Mouse (Mus musculus): ENCODE results near the gene Arfgef2. TPM values are rescaled to one million over a fixed set of nuclear protein-coding genes. Genes with fewer than 3 reads are reported as not detected.

Gene Arfgef2
- total and polyA plus RNA-seq, 3 experiments: 19.1 to 27.4 (median 24.5) TPM

DNA sequence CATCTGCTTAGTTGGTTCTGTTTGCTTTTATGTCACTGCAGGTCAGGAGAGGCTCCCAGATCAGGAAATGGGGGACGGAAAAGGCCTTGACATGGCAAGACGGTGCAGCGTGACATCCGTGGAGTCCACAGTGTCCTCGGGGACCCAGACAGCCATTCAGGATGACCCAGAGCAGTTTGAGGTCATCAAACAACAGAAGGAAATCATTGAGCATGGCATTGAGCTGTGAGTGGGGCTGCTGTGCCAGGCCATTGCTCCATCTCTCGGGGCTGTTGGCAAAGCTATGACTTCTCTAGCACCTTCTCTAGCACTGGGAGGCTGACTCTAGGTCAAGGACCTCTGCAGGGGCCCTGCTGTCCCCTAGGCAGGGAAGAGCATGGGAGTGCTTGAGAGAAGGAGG is 51.0 kb downstream of the Arfgef2 start:
- Histone ChIP-seq H3K9ac (ENCODE audit: control insufficient read depth, low read depth, low read length, poor library complexity, severe bottlenecking) (no peak overlapping the region), H3K27me3 (ENCODE audit: control insufficient read depth in 1 of 2, insufficient read depth in 2 of 2, low read length in 2 of 2) (no peaks in the 10 kb centered on the region), H3K36me3 (ENCODE audit: control insufficient read depth in 1 of 2, insufficient read depth in 2 of 2, low read length in 2 of 2) (peaks cover 0 to 8% of the 10 kb centered on the region in 2 experiments; a peak in 2 of 4 replicates), H3K4me1 (ENCODE audit: control insufficient read depth in 1 of 2, insufficient read depth in 2 of 2, low read length in 2 of 2) (no peaks in the 10 kb centered on the region), H3K79me2 (ENCODE audit: control insufficient read depth, insufficient read depth, low read length, poor library complexity) (no peaks in the 10 kb centered on the region), H3K9me3 (replicated peaks; ENCODE audit: insufficient read depth, low read length) (no peaks in the 10 kb centered on the region), H3K27ac (ENCODE audit: control insufficient read depth, low read depth, low read length) (no peak overlapping the region), H3K4me3 (ENCODE audit: control insufficient read depth in 1 of 2, insufficient read depth in 1 of 2, low read depth in 2 of 2, low read length in 2 of 2) (no peak overlapping the region)
- TF ChIP-seq CHD2 (IDR thresholded peaks at IDR 0.05; ENCODE audit: low read length): no peak
- no peak for TF ChIP-seq GATA1 (IDR thresholded peaks at IDR 0.05; ENCODE audit: low read depth, low read length)
- DNase-seq (ENCODE audit: low read depth, low spot score): no peak

GRCm38 (mm10) chr2:166857118-166857517 is 51.7 kb downstream of the Arfgef2 start:
- H3K4me1 ChIP-seq (ENCODE audit: control insufficient read depth in 1 of 2, insufficient read depth in 2 of 2, low read length in 2 of 2): no peaks in the 10 kb centered on the region
- TF ChIP-seq SMC3 (IDR thresholded peaks at IDR 0.05; ENCODE audit: low read depth, low read length) (peak; percentile 4; the same call in 1 of the 2 replicates), EP300 (IDR thresholded peaks at IDR 0.05; ENCODE audit: low read depth in 1 of 2, low read length in 2 of 2) (no peak), RAD21 (IDR thresholded peaks at IDR 0.05; ENCODE audit: low read depth, low read length) (peak; percentile 17), CTCF (IDR thresholded peaks at IDR 0.05 in 2 of 3, conservative IDR thresholded peaks at IDR 0.05 in 1 of 3; ENCODE audit: control insufficient read depth in 1 of 3, insufficient read depth in 1 of 3, low read depth in 2 of 3, low read length in 3 of 3, poor library complexity in 1 of 3, severe bottlenecking in 1 of 3) (peak; percentile 40 to 48 (median 42)), MXI1 (IDR thresholded peaks at IDR 0.05; ENCODE audit: low read depth, low read length) (no peak)
- no peak overlapping the region for H3K27ac ChIP-seq (ENCODE audit: control insufficient read depth, low read depth, low read length)
- H3K9ac ChIP-seq (ENCODE audit: control insufficient read depth, low read depth, low read length, poor library complexity, severe bottlenecking): no peak overlapping the region
- H3K36me3 ChIP-seq (ENCODE audit: control insufficient read depth in 1 of 2, insufficient read depth in 2 of 2, low read length in 2 of 2): peaks cover 0 to 6% of the 10 kb centered on the region in 2 experiments; a peak in 2 of 4 replicates
- H3K27me3 ChIP-seq (ENCODE audit: control insufficient read depth in 1 of 2, insufficient read depth in 2 of 2, low read length in 2 of 2): no peaks in the 10 kb centered on the region
- DNase-seq (ENCODE audit: low read depth, low spot score): peak; percentile 49
- H3K79me2 ChIP-seq (ENCODE audit: control insufficient read depth, insufficient read depth, low read length, poor library complexity): no peaks in the 10 kb centered on the region
- H3K9me3 ChIP-seq (replicated peaks; ENCODE audit: insufficient read depth, low read length): no peaks in the 10 kb centered on the region
- no peak overlapping the region for H3K4me3 ChIP-seq (ENCODE audit: control insufficient read depth in 1 of 2, insufficient read depth in 1 of 2, low read depth in 2 of 2, low read length in 2 of 2)

DNA sequence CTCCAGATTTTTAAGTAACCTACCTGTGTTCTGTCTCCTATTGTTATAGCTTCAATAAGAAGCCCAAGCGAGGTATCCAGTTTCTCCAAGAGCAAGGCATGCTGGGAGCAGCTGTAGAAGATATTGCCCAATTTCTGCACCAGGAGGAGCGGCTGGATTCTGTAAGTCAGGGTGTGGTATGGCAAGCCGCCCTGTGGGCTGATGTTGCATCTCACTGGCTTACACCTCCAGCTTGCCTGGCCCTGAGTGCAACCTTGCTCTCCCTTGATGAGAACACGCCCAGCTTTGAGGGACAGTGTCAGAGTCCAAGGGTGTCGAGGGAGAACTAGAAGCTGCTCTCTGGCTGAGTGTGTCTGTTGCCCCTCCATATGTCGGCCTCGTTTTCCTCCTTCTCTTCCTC is 53.8 kb downstream of the Arfgef2 start:
- Histone ChIP-seq H3K4me3 (ENCODE audit: control insufficient read depth in 1 of 2, insufficient read depth in 1 of 2, low read depth in 2 of 2, low read length in 2 of 2) (no peak overlapping the region), H3K36me3 (ENCODE audit: control insufficient read depth in 1 of 2, insufficient read depth in 2 of 2, low read length in 2 of 2) (peaks cover 0 to 1% of the 10 kb centered on the region in 2 experiments; a peak in 2 of 4 replicates), H3K4me1 (ENCODE audit: control insufficient read depth in 1 of 2, insufficient read depth in 2 of 2, low read length in 2 of 2) (no peaks in the 10 kb centered on the region), H3K9ac (ENCODE audit: control insufficient read depth, low read depth, low read length, poor library complexity, severe bottlenecking) (no peak overlapping the region), H3K9me3 (replicated peaks; ENCODE audit: insufficient read depth, low read length) (no peaks in the 10 kb centered on the region), H3K27ac (ENCODE audit: control insufficient read depth, low read depth, low read length) (no peak overlapping the region), H3K27me3 (ENCODE audit: control insufficient read depth in 1 of 2, insufficient read depth in 2 of 2, low read length in 2 of 2) (no peaks in the 10 kb centered on the region), H3K79me2 (ENCODE audit: control insufficient read depth, insufficient read depth, low read length, poor library complexity) (no peaks in the 10 kb centered on the region)
- DNase-seq (ENCODE audit: low read depth, low spot score): no peak
- TF ChIP-seq MXI1 (IDR thresholded peaks at IDR 0.05; ENCODE audit: low read depth, low read length) (no peak), USF2 (IDR thresholded peaks at IDR 0.05; ENCODE audit: borderline replicate concordance in 1 of 2, insufficient read depth in 1 of 2, low read depth in 1 of 2, low read length in 2 of 2) (no peak), TCF12 (IDR thresholded peaks at IDR 0.05; ENCODE audit: low read depth, low read length) (no peak), E2F4 (IDR thresholded peaks at IDR 0.05; ENCODE audit: borderline replicate concordance, low read depth, low read length) (no peak), ZKSCAN1 (IDR thresholded peaks at IDR 0.05; ENCODE audit: low read depth, low read length) (no peak), ZNF384 (IDR thresholded peaks at IDR 0.05; ENCODE audit: low read depth, low read length) (no peak), SIN3A (IDR thresholded peaks at IDR 0.05; ENCODE audit: low read length) (no peak)
